Mouse (Mus musculus) CD4-positive helper T cell, adult 2 months (primary cell): ENCODE data around the gene Sash1.

Experiments
- DNase-seq: peaks from one replicate; pipeline ENCODE4 v3.0.0-alpha.2; 2012; ENCODE audit warnings: low read depth, missing footprints, low spot score

The Sash1 gene

GRCm38 (mm10) chr10:8885630-8886527 lies at the start of gene Sash1:
TSS of gene Sash1 (minus strand) at chr10:8886070.
- DNase-seq: no peak

DNA sequence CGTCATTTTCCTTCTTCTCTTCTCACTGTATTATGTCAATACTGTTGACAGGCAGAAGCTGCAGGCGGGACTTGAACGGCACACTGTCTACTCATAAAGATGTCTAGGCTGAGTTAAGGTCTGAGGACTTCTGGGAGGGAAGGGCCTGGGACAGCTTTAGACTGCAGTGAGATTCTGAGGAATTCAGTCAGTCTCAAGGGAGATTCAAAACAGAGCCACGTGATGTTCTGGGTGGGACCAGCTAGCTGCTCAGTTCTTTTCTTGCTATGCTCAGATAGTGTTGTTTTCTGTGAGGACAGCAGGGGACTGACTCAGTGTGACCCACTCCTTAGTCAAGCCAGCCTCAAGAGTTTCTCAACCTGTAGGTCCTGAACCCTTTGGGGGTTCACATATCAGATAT lies 49.7 kb upstream of the Sash1 start:
- DNase-seq: no peak

- no peak for DNase-seq
Observed at GRCm38 (mm10) chr10:8933451-8934372, 47.8 kb upstream of the Sash1 start.

- no peak for DNase-seq
Observed at GRCm38 (mm10) chr10:8931548-8932240, 45.8 kb upstream of the Sash1 start.

DNA sequence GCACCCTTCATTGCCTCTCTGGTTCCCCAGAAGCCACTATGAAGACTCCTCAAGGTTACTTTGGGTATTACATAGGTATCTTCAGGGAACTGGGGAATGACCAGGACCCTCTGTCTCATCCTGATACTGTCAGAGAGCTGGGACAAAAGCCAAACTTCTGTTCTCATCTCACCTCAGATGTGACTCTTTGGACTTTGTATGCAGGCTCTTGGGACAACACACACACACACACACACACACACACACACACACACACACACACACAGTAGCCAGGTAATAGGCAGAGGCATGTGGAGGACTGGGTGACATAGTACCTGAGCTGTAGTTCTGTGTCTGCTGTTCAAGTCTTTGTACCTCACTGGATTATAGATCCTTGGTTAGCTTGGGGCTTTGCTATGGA lies 44.8 kb upstream of the Sash1 start:
- DNase-seq: no peak

GRCm38 (mm10) chr10:8928775-8929647 lies 43.1 kb upstream of the Sash1 start:
- no peak for DNase-seq

DNA sequence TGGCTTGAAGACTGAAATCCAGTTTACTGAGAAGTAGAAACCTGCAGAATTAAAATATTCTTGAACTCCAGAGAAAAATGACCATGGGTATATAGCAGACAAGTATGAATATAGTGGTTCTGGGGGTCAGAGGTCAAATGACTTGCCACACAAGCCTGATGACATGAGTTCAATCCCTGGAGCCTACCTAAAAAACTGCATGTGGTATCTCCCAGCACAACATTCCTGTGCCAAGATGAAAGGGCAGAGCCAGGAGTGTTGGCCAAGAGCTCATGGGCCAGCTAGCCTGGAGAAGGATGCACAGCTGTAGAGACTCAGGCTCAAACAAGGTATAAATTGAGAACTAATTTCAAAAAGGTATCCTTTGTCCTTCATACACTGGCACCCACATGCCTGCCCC lies 42.4 kb upstream of the Sash1 start:
- DNase-seq: no peak

DNA sequence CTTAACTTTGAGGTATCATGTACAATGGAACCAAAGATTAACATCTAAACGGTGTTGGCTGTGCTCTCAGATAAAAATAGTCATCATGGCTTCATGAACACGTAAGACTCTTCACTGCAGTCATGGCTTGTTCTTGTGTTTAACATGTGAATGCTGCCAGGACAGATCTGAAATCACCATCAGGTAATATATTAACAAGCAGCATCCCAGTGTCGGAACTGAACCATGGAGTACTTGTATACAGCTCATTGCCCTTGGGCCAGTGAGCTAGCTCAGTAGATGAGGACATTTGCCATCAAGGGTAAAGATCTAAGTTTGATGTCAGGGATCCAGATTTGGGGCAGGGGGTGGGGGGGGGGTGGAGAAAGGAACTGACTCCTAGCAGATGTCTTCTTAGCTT lies 41.0 kb upstream of the Sash1 start:
- DNase-seq: no peak

GRCm38 (mm10) chr10:8926295-8926694 lies 40.4 kb upstream of the Sash1 start:
- DNase-seq: no peak

GRCm38 (mm10) chr10:8925299-8925698 lies 39.4 kb upstream of the Sash1 start:
- DNase-seq: no peak

DNA sequence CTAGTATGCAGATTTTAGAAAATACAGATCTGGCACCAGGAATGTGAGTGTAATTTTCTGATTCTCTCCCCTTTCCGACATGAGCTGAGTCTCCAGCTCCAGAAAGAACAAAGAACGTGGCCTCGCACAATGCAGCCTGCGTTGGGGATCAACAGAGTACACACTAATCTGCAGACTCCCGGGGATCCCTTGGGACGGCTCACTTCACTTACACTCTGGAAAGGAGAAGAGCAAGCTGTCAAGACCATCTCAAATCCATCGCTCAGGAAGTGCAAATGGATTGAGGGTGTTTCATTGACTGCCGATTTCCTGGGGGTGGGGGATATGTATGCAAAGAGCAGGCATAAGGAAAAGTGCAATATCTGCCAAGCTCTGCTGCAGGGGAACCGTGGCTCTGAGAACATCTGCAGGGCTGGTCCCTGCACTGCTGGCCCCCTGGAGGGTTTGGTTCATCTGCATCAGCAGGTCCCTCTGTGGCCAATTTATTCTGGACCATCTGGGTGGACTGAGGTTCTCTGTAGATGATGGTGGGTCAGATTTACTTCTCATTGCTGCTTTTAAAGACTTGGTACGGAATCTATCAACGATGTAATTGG lies 35.3 kb upstream of the Sash1 start:
- no peak for DNase-seq

GRCm38 (mm10) chr10:8917798-8918197 lies 31.9 kb upstream of the Sash1 start:
- DNase-seq: no peak

DNA sequence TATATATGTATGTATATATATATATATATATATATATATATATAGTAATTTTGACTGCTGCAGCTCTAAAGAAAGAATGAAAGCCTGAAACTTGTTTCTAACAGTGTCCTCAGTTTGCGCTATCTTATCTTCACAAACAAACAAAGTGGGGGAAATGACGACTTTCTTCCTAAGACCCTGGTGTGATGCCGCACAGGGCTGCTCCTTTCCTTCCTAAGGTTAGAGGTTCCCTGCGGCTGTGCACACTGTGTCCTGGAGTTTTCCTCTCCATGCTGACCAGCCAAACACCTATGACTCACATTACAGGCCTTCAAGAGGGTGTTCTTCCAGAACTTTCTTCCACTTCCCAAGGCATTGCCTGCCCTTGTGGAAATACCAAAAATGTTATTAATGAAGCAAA lies 31.5 kb upstream of the Sash1 start:
- no peak for DNase-seq

DNA sequence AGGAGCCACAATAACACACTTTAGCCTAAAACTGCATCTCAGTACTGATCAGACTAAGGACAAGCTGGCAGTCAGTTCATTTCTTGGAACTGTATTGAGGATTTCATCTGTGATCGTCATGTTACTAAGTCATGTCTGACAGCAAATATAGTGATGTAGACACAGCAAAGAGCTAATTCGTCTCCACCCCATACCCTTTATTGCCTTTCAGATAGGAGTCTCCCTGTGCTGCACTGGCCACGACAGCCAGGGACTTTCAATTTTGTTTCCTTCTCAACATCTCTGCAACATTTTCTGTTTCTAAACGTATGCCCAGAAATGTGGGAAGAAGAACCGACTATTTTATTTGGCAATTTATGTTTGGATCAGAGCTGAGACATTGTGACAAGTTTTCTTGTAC lies 29.9 kb upstream of the Sash1 start:
- DNase-seq: no peak

GRCm38 (mm10) chr10:8913904-8914303 lies 28.0 kb upstream of the Sash1 start:
- DNase-seq: no peak

DNA sequence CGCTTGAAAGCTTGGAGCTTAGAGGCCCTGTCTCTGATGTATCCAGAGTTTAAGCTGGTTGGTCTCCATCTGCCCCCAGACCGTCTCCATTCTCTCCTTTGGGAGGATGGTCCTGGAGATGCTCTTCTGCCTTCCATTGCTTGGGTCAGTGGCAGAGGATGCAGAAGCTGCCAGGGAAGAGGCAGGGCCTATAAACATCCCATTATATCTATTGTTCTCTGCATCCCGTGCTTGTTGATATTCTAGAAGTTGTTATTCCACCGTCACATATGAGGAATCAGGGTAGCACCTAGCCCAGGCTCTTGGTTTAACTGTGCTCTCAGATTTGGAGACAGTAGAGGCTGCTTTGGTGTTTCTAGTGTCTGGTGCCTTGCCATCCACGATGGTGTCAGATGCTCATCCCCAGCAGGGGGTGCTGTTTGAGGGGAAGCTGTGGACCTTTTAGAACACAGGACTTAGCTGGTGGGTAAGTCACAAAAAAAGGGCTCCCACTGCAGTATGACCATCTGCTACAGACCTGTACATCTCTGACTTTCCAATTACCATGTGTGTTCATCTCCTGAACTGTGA lies 26.9 kb upstream of the Sash1 start:
- no peak for DNase-seq

GRCm38 (mm10) chr10:8912213-8912612 lies 26.3 kb upstream of the Sash1 start:
- no peak for DNase-seq

DNA sequence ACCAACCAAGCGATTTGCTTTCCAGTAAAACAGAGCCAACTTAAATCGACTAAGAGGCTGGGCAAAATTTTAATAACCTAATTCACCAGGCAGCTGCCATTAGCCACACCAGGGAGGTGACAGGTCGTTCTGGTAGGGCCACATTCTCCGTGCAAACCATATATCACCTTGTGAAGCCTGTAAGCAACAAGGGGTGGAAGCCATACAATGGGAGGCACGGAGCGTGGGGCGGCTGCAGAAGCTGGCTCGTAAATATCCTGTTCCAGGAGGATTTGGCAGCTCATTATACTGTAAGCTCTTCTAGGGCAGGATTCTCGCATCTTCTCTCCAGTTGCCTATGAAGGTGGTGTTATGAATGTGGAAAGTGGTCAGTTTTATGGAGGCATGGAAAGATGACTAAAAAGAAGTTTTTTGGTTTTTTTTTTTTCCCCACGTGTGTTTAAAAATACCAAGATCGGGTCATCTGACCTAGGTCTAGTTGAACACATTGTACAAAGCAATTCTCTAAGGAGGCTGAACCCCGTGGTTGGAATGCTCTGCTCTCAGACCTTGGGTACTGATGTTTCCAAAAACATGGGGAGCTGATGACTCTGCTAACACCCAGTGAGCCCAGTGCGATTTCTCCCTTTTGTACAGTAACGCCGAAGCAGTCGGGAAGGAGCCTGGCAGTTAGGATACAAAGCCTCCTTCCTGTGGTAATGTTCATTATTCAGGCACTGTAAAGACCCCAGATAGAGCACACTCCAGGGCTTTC lies 24.5 kb upstream of the Sash1 start:
- no peak for DNase-seq

DNA sequence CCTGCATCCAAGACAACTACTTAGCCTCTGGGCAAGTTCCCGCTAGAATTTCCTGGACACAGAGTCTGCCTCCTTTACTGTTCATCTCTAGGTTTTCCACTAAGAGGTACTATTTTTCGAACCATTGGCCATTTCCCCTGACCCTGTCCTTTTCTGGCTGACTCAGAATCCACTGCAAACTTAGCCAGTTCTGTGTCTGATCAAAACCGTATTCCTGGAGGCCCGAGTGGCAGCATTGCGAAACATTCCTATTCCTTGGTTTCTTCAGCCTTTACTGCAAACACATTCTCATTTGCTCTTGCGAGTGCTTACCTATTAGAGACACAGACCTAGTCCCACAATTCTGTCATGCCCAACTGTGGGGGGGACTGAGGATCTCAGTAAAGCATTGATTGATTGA lies 17.2 kb upstream of the Sash1 start:
- DNase-seq: no peak
